Comparison of ENCODE assay signal across 23 mouse cellular contexts in the genomic region with DNA sequence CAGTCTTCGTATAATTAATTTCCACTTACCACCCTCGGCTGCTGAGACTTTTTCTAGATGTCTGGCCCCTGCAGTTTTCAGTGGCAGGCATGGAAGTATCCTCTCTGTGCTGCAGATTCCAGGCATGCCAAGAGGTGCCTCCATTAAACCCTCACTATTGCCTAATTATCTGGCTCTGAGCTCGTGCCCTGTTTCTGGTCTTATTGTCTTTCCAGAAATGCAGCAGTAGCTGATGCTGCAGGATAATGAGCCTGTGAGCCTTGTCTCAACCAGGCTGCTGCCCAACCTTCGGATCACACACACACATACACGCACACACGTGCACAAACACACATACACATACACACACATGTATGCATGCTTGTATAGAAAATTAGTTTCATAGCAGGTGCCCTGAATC.
DNase-seq lines count a peak whose midpoint lies in the region; ATAC-seq and TF ChIP-seq lines count a peak whose summit lies in the region.
"Had no signal": no experiment of that assay in that cellular context is flagged by ENCODE, and none has a peak within 500 bp of the region (broad histone marks: within the 10 kb centered on the region; RNA-seq: fewer than 3 reads in every experiment).

No protein-coding gene starts in this region.

- H3K4me3 ChIP-seq in hindbrain, embryonic 13.5 days: no peak overlapping the region
- no peak overlapping the region for H3K4me3 ChIP-seq in hindbrain, embryonic 12.5 days
- no peak overlapping the region for H3K4me3 ChIP-seq in midbrain, embryonic 15.5 days
- H3K4me3 ChIP-seq in midbrain, embryonic 16.5 days (ENCODE audit: low read depth, low read length): no peak overlapping the region
- no peak overlapping the region for H3K4me3 ChIP-seq in forebrain, postnatal 0 days (ENCODE audit: low read depth, low read length)
- H3K4me3 ChIP-seq: embryonic facial prominence, embryonic 15.5 days; erythroblast, embryonic 14.5 days; gastrocnemius, adult 2 months; heart, embryonic 13.5 days; hindbrain, embryonic 15.5 days had no signal

- no peaks in the 10 kb centered on the region for H3K9me3 ChIP-seq in hindbrain, embryonic 13.5 days
- no peaks in the 10 kb centered on the region for H3K9me3 ChIP-seq in hindbrain, embryonic 12.5 days (replicated peaks)
- no peaks in the 10 kb centered on the region for H3K9me3 ChIP-seq in midbrain, embryonic 15.5 days
- no peaks in the 10 kb centered on the region for H3K9me3 ChIP-seq in midbrain, embryonic 16.5 days (replicated peaks; ENCODE audit: control insufficient read depth, low read length, poor library complexity, severe bottlenecking)
- H3K9me3 ChIP-seq in forebrain, postnatal 0 days (ENCODE audit: low read length): no peaks in the 10 kb centered on the region
- H3K9me3 ChIP-seq: embryonic facial prominence, embryonic 15.5 days; heart, embryonic 13.5 days; hindbrain, embryonic 15.5 days had no signal

- no peak for TF ChIP-seq POLR2A in brain, embryonic 14.5 days (IDR thresholded peaks at IDR 0.05; ENCODE audit: borderline replicate concordance, extremely low read depth, insufficient read depth, insufficient read length, poor library complexity, severe bottlenecking)

- 0 out of 2 replicates have a peak overlapping the region, but pooled peaks have one; percentile 31 for H3K27ac ChIP-seq in hindbrain, embryonic 13.5 days
- H3K27ac ChIP-seq in hindbrain, embryonic 12.5 days: no peak overlapping the region
- H3K27ac ChIP-seq in midbrain, embryonic 15.5 days: peak overlapping the region; percentile 26; the same call in 1 of the 2 replicates
- H3K27ac ChIP-seq in midbrain, embryonic 16.5 days (ENCODE audit: low read length): no peak overlapping the region
- no peak overlapping the region for H3K27ac ChIP-seq in forebrain, postnatal 0 days (ENCODE audit: low read depth, low read length)
- H3K27ac ChIP-seq: embryonic facial prominence, embryonic 15.5 days; gastrocnemius, adult 2 months; heart, embryonic 13.5 days; hindbrain, embryonic 15.5 days had no signal

- H3K4me1 ChIP-seq in hindbrain, embryonic 13.5 days (replicated peaks): peaks cover 12% of the 10 kb centered on the region
- no peaks in the 10 kb centered on the region for H3K4me1 ChIP-seq in hindbrain, embryonic 12.5 days
- H3K4me1 ChIP-seq in midbrain, embryonic 15.5 days: peaks cover under 1% of the 10 kb centered on the region; the same call in 1 of the 2 replicates
- H3K4me1 ChIP-seq in midbrain, embryonic 16.5 days (ENCODE audit: control insufficient read depth, insufficient read depth, low read length): peaks cover 2% of the 10 kb centered on the region; the same call in 1 of the 2 replicates
- no peaks in the 10 kb centered on the region for H3K4me1 ChIP-seq in forebrain, postnatal 0 days (ENCODE audit: insufficient read depth)
- H3K4me1 ChIP-seq: embryonic facial prominence, embryonic 15.5 days had no signal

- no peaks in the 10 kb centered on the region for H3K36me3 ChIP-seq in hindbrain, embryonic 13.5 days
- no peaks in the 10 kb centered on the region for H3K36me3 ChIP-seq in hindbrain, embryonic 12.5 days
- no peaks in the 10 kb centered on the region for H3K36me3 ChIP-seq in midbrain, embryonic 15.5 days (replicated peaks)
- no peaks in the 10 kb centered on the region for H3K36me3 ChIP-seq in midbrain, embryonic 16.5 days (ENCODE audit: control insufficient read depth, insufficient read depth, low read length)
- no peaks in the 10 kb centered on the region for H3K36me3 ChIP-seq in forebrain, postnatal 0 days (ENCODE audit: insufficient read depth)
- H3K36me3 ChIP-seq: embryonic facial prominence, embryonic 15.5 days; heart, embryonic 13.5 days; hindbrain, embryonic 15.5 days had no signal

- no peak for ATAC-seq in hindbrain, embryonic 13.5 days (ENCODE audit: low FRiP score)
- ATAC-seq in hindbrain, embryonic 12.5 days (ENCODE audit: low FRiP score): no peak
- ATAC-seq in midbrain, embryonic 15.5 days (replicated peaks): no peak
- no peak for ATAC-seq in midbrain, embryonic 16.5 days
- ATAC-seq in forebrain, postnatal 0 days: peak; percentile 43; the same call in 1 of the 2 replicates
- ATAC-seq: inflammation-experienced regulatory T-cells, adult 6 months had no signal

- no peak overlapping the region for H3K4me2 ChIP-seq in hindbrain, embryonic 13.5 days
- H3K4me2 ChIP-seq in hindbrain, embryonic 12.5 days (replicated peaks): no peak overlapping the region
- no peak overlapping the region for H3K4me2 ChIP-seq in midbrain, embryonic 15.5 days
- H3K4me2 ChIP-seq in midbrain, embryonic 16.5 days (ENCODE audit: low read length): no peak overlapping the region
- no peak overlapping the region for H3K4me2 ChIP-seq in forebrain, postnatal 0 days (ENCODE audit: low read depth)
- H3K4me2 ChIP-seq: embryonic facial prominence, embryonic 15.5 days; heart, embryonic 13.5 days; hindbrain, embryonic 15.5 days had no signal

- WGBS in hindbrain, embryonic 13.5 days: 71% methylated on average over 6 of the region's 6 CpGs
- WGBS in hindbrain, embryonic 12.5 days: 75% methylated on average over 6 of the region's 6 CpGs
- 64% methylated on average over 6 of the region's 6 CpGs for WGBS in midbrain, embryonic 15.5 days
- WGBS in midbrain, embryonic 16.5 days: 59% methylated on average over 6 of the region's 6 CpGs
- WGBS in forebrain, postnatal 0 days: 25% methylated on average over 6 of the region's 6 CpGs

- no peak overlapping the region for H3K9ac ChIP-seq in hindbrain, embryonic 13.5 days
- H3K9ac ChIP-seq in hindbrain, embryonic 12.5 days: no peak overlapping the region
- H3K9ac ChIP-seq in midbrain, embryonic 15.5 days: no peak overlapping the region
- no peak overlapping the region for H3K9ac ChIP-seq in midbrain, embryonic 16.5 days (ENCODE audit: low read depth, low read length)
- H3K9ac ChIP-seq in forebrain, postnatal 0 days: no peak overlapping the region
- H3K9ac ChIP-seq: embryonic facial prominence, embryonic 15.5 days; heart, embryonic 13.5 days; hindbrain, embryonic 15.5 days had no signal

- no peak for TF ChIP-seq CTCF in brain, embryonic 14.5 days (IDR thresholded peaks at IDR 0.05; ENCODE audit: borderline replicate concordance, extremely low read depth, insufficient read depth, insufficient read length)
- no peak for TF ChIP-seq CTCF in forebrain, postnatal 0 days (IDR thresholded peaks at IDR 0.05; ENCODE audit: low read depth)

- no peaks in the 10 kb centered on the region for H3K27me3 ChIP-seq in hindbrain, embryonic 13.5 days
- no peaks in the 10 kb centered on the region for H3K27me3 ChIP-seq in hindbrain, embryonic 12.5 days
- H3K27me3 ChIP-seq in midbrain, embryonic 15.5 days (replicated peaks): no peaks in the 10 kb centered on the region
- no peaks in the 10 kb centered on the region for H3K27me3 ChIP-seq in midbrain, embryonic 16.5 days (ENCODE audit: control insufficient read depth, insufficient read depth, low read depth, low read length)
- no peaks in the 10 kb centered on the region for H3K27me3 ChIP-seq in forebrain, postnatal 0 days (ENCODE audit: insufficient read depth, low read length)
- H3K27me3 ChIP-seq: embryonic facial prominence, embryonic 15.5 days; heart, embryonic 13.5 days; hindbrain, embryonic 15.5 days had no signal

- peak; percentile 75 for DNase-seq in brain, embryonic 14.5 days (ENCODE audit: low read depth)
- peak; percentile 7 for DNase-seq in forebrain, postnatal 0 days
- DNase-seq in lung, adult 18-20 months: no peak
- no peak for DNase-seq in heart, postnatal 4 days
- DNase-seq: adrenal gland, adult 8-10 months; adrenal gland, postnatal 36 days; cerebellum, adult 11 months; cerebellum, adult 8-10 months; cerebellum, postnatal 14 days; embryo, embryonic 11 days; gastrocnemius, adult 2 months; gastrocnemius, postnatal 25 days; heart, adult 11 months; heart, postnatal 36 days had no signal

Comparison
In these comparisons a context has a peak if more than half of its experiments do, and no peak if none do; other contexts are left out.
1. H3K27ac ChIP-seq: peak in hindbrain, embryonic 13.5 days (single experiment) and midbrain, embryonic 15.5 days (single experiment); none in hindbrain, embryonic 12.5 days (single experiment), midbrain, embryonic 16.5 days (single experiment) and forebrain, postnatal 0 days (single experiment).
2. DNase-seq: peak in brain, embryonic 14.5 days (single experiment) and forebrain, postnatal 0 days (single experiment); none in lung, adult 18-20 months (0 of 2) and heart, postnatal 4 days (single experiment).